Mouse (Mus musculus) brown adipose tissue, adult 24 weeks (tissue): ENCODE results near the gene Cers6. TPM values are rescaled to one million over a fixed set of nuclear protein-coding genes. Genes with fewer than 3 reads are reported as not detected.

ENCODE experiments used
- H3K27ac ChIP-seq: fragments of 200-500 bp; replicated peaks from 2 replicates; pipeline ENCODE4 v1.5.1; 2012; ENCODE audit warnings: low read depth, mild to moderate bottlenecking, low read length
- H3K4me1 ChIP-seq: fragments of 200-500 bp; 2 replicates; pipeline ENCODE4 v1.6.1; 2012; ENCODE audit warnings: low read length, mixed read lengths; ENCODE audit not compliant: control insufficient read depth, insufficient read depth, insufficient read length
- H3K4me3 ChIP-seq: fragments of 200-500 bp; 2 replicates; pipeline ENCODE4 v1.5.1; 2012; ENCODE audit warnings: low read depth, mild to moderate bottlenecking, low read length, moderate library complexity; ENCODE audit not compliant: insufficient read depth
- polyA plus RNA-seq: library from polyadenylated mRNA; stranded (reverse); fragments of >200 nt; gene quantifications from 2 replicates; pipeline ENCODE4 v1.2.4, GENCODE M21; 2012; ENCODE audit not compliant: missing spikeins, insufficient read depth, insufficient read length

The Cers6 gene
- polyA plus RNA-seq, 1 experiment, result 1.1 TPM

DNA sequence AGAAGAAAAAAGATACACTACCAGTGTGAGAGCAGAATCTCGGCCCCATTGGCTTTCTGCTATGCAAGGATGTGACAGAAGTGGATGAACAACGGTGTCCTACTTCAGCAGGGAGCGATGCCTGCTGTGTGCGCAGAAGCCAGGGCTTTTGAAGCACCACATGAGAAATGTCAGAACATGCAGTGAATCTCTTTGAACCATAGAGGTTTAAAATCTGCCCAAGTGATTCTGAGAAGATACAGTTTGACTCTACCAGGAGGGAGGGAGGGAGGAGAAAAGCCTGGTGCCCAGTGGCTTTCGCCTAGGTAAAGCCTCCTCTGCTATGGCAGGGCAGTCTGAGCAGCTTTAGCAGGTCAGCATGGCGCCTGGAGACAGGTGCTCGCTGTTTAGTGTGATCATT lies 96.6 kb downstream of the Cers6 start:
- H3K27ac ChIP-seq, result no peak overlapping the region
- H3K4me3 ChIP-seq, result no peak overlapping the region
- H3K4me1 ChIP-seq, result no peaks in the 10 kb centered on the region

DNA sequence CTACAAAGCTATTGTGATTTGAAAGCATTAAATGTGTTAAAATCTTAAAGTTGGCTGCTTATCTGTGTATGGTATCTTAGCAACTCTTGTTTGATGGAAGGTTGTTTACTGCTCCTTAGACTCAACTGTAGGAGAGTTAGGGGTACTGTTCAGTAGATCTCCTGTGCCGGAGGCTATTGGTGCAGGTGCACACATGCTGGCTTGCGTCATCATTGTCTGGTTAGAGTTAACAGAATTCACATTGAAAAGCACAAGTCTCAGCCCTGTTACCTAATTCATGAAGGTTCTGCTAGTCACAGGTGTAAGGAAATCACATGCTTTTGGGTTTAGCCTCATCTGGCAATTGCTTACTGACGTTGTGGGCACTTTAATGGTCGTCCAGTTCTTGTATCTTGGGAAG lies 98.3 kb downstream of the Cers6 start:
- H3K4me1 ChIP-seq, result no peaks in the 10 kb centered on the region

DNA sequence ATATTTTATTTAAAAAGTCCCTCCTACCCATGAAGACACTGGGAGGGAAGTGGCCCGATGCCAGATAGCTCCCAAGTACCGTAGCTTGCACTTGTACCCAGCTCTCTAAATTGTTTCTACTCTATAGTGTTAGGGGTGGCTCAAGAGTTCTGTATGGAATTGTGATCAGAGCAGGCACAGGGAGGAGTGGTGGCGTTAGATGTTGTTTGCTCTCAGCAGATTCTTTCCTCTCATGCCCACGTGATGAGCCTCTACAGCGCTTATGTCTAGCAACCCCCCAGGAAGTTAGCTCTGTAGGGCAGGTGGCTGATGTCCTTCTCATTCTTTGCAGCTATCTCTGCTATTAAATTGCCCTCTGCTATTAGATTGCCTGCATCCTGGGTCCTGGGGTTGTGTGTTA lies 98.8 kb downstream of the Cers6 start:
- no peaks in the 10 kb centered on the region for H3K4me1 ChIP-seq
- no peak overlapping the region for H3K4me3 ChIP-seq
- H3K27ac ChIP-seq, result no peak overlapping the region

More for the DNA sequence above, 98.3 kb downstream of the Cers6 start:
- no peak overlapping the region for H3K27ac ChIP-seq
- H3K4me3 ChIP-seq, result no peak overlapping the region

DNA sequence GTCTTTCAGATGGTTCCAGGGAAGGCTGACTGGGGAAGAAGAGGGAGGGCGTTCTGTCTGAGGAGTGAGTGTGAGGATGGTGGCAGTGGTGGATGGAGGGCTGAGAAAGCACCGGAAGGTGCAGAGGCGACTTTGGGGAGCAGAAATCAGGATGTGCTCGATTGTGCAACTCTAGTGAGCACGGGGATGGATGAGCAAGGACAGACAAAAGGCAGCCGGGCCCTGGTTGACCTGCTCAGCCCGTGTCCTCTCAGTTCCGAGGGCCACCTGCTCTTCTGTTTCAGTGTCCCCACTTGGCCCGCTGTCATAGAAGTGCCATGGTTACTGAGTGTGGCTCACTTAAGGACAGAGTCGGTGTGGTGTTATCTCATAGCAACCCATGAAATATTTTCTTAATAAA lies 99.4 kb downstream of the Cers6 start:
- no peak overlapping the region for H3K27ac ChIP-seq
- H3K4me3 ChIP-seq, result no peak overlapping the region
- no peaks in the 10 kb centered on the region for H3K4me1 ChIP-seq

DNA sequence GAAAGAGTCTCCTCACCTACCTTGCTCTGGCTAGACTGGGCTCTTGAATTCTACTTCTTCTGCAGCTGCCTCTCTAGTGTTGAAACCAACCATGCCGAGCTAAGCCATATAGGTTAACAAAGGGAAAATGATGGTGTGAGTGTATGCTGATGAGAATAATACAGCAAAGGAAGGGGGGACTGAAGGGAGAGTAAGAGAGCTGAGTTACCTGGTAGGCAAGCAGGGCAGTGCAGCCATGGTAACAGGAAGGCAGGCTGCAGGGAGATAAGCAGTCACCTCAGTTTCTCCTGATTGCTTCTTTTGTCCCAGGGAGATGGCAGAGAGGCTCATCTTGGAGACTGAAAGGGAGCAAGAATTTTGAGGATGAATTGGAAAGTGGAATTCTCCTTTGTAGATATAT lies 105.1 kb downstream of the Cers6 start:
- Histone ChIP-seq H3K4me3 (no peak overlapping the region), H3K4me1 (no peaks in the 10 kb centered on the region), H3K27ac (no peak overlapping the region)

DNA sequence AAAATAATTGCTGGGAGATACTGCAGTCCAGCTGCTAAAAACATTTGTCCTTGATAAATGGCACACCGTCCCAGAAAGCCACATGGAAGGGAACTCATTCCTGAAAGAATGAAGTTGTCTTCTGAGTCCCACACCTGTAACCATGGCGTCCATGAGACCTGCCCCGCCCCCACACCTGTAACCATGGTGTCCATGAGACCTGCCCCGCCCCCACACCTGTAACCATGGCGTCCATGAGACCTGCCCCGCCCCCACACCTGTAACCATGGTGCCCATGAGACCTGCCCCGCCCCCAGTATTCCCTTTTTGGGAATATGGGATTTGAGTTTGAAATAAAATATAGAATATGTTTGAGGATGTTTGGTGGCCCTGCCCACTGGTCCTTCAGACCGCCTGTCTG lies 106.8 kb downstream of the Cers6 start:
- Histone ChIP-seq H3K4me3 (no peak overlapping the region), H3K27ac (no peak overlapping the region), H3K4me1 (no peaks in the 10 kb centered on the region)

DNA sequence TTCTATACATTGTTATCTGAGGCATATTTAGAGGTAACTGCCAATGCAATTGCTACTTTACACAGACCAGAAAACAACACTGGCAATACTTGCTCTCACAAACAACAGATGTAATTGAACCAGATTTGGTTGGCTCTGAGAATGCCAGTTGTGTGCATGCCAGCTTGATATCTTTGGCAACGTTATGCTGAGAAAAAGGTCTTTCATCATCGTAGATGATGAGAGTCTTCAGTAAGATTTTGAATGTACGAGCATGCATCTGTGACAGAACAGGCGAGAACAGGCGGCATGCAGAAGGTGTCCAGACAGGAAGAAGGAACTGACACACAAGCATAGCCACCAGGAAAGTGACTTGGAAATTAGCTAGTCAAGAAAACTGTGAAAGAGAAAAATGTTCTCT lies 110.6 kb downstream of the Cers6 start:
- Histone ChIP-seq H3K4me3 (no peak overlapping the region), H3K4me1 (no peaks in the 10 kb centered on the region), H3K27ac (no peak overlapping the region)

DNA sequence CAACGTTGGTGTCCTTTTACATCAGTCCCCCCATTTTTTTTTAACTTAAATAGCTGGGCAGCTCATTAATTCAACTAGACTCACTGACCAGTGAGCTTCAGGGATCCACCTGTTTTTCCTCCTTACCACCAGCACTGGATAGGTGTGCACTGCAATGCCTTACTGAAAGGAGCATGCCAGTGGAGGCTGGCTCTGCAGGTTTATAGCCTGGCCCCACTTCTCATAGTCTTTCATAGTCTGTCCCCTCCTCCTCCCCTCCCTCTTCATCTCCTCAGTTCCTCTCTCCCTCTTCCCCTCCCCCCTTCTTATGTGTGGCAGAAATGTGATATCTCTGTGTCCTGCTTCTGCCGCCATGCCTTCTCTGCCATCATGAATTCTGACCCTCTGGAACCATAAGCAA lies 112.5 kb downstream of the Cers6 start:
- Histone ChIP-seq H3K4me3 (no peak overlapping the region), H3K4me1 (no peaks in the 10 kb centered on the region), H3K27ac (no peak overlapping the region)

DNA sequence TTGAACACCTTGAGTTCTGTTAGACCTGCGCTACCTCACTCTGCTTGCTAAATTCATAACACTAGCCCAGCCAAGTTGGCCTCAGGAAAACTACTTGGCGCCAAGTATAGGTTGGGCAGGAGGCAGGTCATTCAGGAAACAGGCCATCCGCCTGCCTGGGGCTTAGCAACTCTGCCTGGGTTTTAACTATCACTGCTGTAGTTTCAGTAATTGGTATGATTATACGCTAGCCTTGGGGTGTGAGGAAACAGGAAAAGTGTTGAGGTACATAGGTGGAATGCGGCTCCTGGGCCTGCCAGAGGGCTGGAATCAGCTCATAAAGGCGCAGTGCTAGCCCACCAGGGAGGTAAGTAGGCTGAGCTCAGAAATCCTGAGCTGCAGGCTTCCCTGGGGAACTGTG lies 114.0 kb downstream of the Cers6 start:
- Histone ChIP-seq H3K4me1 (no peaks in the 10 kb centered on the region), H3K27ac (no peak overlapping the region), H3K4me3 (no peak overlapping the region)

DNA sequence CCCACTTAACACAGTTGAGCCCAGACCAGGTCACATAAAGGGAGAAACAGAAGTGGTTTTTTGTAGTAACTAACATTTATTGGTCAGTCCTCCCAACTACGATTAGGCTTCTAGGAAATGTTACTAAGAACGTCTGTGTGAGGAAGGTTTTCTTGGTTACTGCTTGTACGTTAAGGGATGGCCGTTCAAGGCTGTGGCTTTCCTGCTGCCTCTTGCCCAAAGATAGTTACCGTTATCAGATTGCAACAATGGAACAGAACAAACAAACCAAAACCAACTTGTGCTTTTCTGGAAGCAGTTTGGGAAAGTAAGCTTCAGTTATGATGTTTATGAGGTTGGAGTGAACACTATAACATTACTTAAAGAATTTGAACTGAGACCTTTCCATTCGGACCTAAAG lies 114.5 kb downstream of the Cers6 start:
- H3K4me1 ChIP-seq, result no peaks in the 10 kb centered on the region
- no peak overlapping the region for H3K27ac ChIP-seq
- H3K4me3 ChIP-seq, result no peak overlapping the region

DNA sequence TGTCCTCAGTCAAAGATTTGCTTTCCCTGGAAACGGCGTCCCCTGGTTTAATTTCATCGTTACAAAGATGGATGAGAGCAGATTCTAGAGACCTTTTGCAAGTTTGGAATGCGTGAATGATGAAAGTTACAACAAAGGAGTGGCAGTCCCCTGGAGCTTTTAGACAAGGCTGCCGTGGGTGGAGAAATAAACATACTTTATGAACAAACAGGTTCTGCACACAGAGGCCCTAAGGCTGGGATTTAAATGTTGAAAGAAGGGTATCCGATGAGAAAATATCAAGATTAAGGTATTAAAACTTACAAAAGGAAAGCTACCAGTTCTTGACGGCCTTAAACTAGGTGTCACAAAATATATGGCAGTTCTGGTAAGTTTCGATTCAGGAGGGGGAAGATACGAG lies 117.0 kb downstream of the Cers6 start:
- Histone ChIP-seq H3K27ac (no peak overlapping the region), H3K4me1 (no peaks in the 10 kb centered on the region), H3K4me3 (no peak overlapping the region)

DNA sequence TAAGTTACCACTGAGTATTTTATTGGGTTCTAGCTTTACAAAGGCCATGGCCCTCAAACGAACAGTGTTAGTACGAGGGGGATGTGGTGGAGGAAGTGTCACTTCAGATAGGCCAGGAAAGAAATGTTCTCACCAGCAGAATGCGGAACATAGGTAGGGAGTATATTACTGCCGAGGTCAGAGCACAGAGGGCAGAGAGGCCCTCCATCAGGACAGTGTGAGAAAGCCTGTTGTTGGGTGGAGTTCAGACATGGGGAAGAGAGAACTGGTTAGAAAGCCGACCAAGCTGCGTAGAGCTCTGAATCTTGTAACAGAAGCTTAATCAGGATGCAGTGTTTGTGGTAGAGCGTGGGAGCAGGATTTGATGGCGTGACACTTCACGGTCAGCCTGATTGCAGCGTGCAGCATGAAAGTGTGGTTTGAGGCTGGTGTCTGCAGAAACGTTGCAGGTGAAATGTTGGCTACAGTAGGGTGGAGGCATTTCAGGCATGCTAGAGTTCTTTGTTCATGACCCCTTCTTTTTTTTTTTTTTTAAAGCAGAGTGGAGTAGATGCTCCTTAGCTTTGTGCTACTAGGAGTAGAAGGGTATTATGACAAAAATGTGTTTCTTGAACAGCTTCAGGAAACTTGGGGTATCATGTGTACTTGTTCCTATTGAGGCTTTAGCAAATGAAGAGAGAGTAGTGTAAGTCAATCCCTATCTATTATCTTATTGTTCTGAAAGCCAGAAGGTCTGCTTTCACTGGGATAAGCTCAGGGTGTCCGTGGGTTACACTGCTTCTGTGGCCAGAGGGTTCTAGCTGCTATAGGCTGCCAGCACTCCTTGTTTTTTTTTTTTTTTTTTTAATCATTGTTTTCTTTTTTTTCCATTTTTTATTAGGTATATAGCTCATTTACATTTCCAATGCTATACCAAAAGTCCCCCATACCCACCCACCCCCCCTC lies 117.7 kb downstream of the Cers6 start:
- Histone ChIP-seq H3K4me3 (no peak overlapping the region), H3K27ac (no peak overlapping the region), H3K4me1 (no peaks in the 10 kb centered on the region)

DNA sequence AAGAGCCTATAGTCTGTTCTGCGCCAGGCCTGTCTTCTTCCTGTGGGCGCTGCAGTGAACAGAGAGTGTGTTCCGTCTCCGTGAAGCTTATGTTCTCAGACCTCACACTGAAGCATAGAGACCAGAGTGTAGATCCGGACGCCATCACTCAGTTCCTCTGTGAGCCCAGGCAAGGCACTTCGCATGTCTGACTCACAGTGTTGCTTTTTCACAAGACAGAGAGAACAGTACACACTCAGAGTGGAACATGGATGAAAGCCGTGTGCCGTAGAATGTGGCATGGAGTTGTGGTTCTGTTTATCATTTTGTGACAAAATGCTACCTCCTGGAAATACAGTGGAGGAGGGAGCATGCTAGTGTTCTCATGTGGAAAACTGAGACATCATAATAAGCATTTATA lies 120.1 kb downstream of the Cers6 start:
- Histone ChIP-seq H3K27ac (no peak overlapping the region), H3K4me3 (no peak overlapping the region), H3K4me1 (no peaks in the 10 kb centered on the region)

DNA sequence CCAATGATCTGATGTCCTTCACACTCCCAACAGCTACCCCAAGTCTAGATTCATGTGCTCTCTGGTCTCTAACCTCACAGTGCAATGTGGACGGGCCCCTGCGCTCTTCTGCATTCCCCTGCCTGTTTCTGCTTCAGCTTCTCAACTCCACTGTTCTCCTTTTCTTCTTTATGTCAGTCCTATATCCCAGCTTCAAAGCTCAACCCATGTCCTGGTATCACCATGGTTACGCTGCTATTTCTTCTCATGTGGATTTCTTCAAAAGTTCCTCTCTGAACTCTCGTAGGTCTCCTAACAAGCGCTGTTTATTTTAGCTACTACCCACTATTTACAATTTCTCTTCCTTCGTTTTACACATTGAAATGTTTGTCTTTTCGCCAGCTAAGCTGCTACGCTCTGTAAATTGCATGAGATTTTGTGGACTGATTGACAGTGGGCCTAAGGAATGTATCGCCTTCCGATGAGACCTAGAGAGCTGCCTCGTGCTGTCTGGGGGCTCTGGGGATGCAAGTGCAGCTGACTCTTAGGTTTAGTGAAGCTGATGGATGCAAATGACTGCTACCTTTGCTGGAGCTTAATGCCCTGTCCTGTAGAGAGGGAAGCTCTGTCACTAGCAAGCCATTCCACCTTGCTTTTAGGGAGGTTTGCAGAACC lies 120.6 kb downstream of the Cers6 start:
- H3K4me3 ChIP-seq, result no peak overlapping the region
- H3K27ac ChIP-seq, result no peak overlapping the region

DNA sequence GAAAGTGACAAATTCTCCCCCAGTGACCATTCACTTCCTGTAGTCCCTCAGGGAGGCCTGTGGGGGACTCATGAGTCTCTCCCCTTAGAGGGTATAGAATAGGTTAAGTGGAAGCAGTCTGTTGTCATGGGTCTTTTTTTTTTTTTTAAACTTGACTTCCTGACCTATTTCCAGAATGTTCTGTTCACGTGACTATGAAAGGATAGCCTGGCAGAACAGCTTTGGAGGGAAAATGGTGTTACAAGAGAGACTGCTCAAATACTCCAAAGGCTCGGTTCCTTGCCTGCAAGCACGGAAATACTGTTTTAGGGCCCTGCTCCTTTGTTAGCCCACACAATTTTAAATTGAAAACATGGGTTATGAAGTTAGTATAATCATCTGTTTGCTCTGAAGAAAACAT lies 121.7 kb downstream of the Cers6 start:
- no peak overlapping the region for H3K27ac ChIP-seq

More for the DNA sequence above, 120.6 kb downstream of the Cers6 start:
- H3K4me1 ChIP-seq, result no peaks in the 10 kb centered on the region

DNA sequence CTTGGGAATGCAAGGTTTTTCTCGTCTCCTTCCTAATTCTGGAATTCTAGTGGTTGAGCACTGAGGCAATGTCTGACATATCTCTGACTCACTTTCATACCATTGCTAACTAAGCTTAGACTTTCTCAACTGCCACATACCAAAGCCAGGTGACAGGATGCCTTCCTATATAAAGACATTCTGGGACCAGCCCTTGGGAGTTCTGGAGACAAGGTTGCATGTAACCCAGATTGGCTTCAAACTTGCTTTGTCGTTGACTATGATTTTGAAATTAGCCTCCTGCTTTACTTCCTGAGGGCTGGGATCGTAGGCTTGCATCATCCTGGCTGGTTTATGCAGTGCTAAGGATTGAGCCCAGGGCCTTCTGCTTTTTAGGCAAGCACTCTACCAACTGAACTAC lies 122.2 kb downstream of the Cers6 start:
- Histone ChIP-seq H3K4me3 (no peak overlapping the region), H3K4me1 (no peaks in the 10 kb centered on the region), H3K27ac (no peak overlapping the region)

More for the DNA sequence above, 121.7 kb downstream of the Cers6 start:
- H3K4me1 ChIP-seq, result no peaks in the 10 kb centered on the region
- no peak overlapping the region for H3K4me3 ChIP-seq
